Mouse (Mus musculus) regulatory T cell (primary cell): ENCODE measurements around the gene Spaca6.

Experiments used
- in situ Hi-C: fragments of 300-600 bp; cut with MboI, MseI; formaldehyde crosslinking; loops from one replicate; pipeline ENCODE4 v1.15.1; 2025; ENCODE audit warnings: high pct_unique_total_duplicates

Gene Spaca6

GRCm38 (mm10) chr17:17826751-17827657, at the start of gene Spaca6:
Spaca6 (plus strand) TSS chr17:17827158.
- in situ Hi-C loops, result no loop called here

DNA sequence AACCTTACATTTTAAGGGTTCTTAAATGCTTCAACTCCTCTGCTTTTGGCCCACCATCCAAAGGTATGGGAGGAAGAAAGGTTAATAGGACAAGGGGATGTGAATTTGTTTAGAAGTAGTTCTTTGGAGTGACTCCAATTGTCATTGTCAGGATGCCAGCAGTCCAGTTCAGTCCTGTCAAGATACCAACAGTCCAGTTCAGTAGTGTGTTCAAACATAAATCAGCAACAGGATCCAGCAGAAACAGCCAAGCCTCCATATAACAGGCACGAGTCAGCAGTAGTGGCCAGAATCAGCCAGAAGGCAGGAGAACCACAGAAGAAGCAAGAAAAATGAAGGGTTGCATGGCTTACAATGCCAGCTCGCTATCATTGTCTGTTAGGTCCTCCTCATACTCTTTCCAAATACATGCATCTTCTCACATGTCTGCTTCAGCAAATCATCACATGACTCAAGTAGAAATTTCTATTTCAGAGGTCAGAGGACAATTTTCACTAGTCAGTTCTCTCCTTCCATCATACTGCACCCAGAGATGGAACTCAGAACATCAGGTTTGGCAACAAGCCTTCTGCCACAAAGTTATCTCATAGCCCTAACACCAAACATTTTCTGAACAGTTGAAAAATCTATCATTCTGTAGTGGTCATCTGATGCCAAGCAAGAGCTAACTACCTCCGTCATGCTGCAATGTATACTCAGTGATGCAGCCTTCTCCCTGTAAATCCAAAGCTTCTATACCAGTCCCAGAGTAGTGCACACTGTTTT, 35.9 kb upstream of the Spaca6 start:
- in situ Hi-C loops, result no loop called here

- in situ Hi-C loops, result no loop called here
These were observed 34.4 kb upstream of the Spaca6 start for GRCm38 (mm10) chr17:17792578-17792977.

DNA sequence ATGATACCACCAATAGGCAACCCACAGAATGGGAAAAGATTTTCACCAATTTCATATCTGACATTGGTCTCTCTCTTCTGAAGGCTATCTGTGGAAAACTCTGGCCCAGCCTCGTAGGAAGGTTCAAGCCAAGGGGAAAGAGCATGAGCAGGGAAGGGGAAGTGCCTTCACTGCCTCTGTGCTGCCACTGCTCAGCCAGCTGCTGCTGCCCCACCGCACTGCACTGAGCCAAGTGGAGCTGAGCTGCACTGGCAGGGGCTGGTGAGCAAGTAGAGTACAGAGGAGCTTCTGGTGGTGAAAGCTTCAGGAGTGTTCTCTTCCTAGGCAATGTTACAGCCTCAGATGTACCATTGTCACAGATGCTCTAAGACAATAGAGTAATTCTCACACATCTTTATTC, 31.4 kb upstream of the Spaca6 start:
- in situ Hi-C loops, result no loop called here

GRCm38 (mm10) chr17:17823612-17824336, 3.2 kb upstream of the Spaca6 start:
- in situ Hi-C loops, result no loop called here

GRCm38 (mm10) chr17:17825921-17826591, 902 bp upstream of the Spaca6 start:
- in situ Hi-C loops, result no loop called here

DNA sequence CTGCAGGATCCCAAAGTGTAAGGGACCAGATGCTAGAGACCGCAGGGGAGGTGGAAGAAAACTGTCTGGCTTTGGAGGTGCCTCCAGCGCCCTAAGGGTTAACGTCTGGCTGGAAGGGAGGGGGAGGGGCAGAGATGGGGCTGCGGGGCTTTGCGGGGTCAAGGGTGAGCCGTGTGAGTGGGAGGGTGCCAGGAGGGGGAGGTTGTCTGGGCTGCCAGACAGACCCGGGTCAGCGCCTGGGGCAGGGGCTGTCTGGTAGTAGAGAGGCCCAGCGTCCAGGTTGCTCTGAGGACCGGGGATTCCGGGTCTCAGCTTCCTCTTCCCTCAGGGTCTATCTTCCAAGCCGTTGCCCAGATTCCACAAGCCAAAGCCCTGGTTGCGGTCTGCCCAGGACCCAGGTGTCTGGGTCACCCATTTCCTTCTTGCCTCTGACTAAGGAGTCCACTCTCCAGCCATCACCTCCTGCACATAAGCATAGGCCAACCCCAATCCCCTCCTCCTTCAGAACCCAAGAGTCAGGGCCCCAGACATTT, 766 bp downstream of the Spaca6 start:
- in situ Hi-C loops, result no loop called here

DNA sequence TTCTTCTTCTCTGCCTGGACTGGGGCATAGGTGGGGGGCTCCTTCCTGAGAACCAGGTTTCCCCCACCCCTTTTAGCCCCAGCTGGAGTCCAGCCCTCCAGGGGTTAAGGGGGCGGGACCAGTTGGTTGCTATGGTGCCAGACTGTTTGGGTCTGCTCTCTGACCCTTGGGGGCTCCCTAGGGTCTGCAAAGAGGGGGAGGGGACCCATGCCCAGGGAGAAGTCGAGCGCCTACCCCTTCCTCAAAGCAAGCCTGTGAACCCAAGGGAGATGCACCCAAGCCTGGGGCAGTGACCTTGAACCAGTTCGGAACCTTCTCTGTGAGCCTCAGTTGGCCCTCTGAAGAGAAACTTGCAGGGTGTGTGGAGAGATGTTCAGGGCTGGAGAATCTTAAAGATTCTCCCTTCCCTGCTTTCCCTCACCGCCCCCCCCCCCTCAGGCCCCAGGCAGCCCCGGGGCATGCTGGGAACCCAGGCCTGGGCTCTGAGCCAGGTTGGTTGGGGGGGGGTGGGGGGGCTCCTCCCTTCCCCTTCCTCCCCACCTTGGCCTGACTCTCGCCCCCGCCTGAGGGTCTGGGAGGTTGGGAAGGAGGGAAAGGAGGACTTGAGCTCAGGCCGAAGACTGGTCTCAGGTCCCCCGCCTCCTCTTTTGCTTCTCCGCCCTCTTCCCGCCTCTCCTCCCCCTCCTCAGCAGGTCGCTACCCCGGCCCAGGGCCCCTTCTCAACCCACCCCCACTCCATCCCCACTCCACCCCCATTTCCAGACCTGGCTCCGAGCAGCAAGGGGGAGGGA, 1.4 kb downstream of the Spaca6 start:
- in situ Hi-C loops, result no loop called here

DNA sequence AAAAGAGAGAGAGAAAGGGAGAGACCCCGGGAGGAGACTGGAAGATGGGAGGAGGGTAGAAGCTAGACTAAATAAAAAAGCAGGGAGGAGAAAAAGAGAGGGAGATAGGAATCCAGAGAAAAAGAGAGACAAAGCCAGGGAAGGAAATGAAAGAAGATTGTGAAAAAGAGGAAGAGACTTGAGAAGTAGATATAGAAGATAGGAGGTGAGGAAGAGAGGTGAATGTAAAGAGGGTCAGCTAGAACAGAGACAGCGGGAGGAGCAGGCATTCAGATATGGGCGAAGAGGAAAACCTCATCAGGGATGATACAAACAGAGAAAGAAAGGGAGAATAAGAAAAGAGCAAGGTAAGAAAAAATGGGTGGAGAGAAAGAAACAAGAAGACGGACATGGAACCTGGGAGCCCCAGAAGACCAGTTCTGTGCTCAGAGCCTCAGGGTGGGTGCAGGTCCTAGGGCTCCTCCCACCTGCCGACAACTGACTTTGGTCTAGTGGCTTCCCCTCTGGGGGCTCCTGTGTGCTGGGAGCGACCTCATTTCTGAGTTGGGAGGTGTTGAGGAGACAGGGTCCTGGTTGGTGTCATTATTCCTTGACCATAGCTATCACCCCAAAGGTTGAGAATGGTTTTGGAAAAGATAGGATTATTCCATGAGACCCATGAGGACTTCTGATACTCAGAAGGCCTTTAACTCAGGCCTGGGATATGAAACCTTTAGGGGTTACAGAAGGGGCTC, 2.3 kb downstream of the Spaca6 start:
- in situ Hi-C loops, result no loop called here

DNA sequence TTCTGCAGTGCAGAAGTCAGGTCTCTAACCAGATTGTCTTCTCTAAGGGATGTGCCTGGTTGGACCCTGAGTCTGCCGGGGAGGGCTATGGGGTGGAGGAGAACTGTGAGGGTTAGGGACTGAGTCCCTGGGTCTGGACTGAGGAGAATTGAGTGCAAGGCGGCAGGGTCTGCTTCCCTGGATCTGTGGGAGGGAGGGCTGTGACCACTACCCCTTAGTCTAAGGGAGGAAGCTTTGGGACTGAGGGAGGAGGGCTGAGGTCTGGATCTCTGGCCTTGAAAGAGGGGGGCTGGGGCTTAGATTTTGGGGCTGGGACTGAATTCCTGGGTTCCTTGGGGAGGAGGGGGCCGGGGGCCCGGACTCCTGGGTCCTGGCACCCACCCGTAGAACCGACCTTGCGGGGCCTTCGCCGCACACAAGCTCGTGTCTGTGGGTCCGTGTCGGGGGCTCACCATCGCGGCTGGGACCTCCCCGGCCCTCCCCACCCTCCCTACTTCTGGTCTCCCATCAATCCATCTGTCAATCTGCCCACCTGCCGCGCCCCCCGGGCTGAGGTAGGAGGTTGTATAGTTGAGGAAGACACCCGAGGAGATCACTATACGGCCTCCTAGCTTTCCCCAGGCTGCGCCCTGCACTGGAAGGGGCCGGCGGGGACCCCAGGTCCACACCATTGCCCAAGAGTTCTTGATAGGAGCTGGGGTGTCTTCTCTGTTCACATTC, 3.0 kb downstream of the Spaca6 start:
- in situ Hi-C loops, result no loop called here

DNA sequence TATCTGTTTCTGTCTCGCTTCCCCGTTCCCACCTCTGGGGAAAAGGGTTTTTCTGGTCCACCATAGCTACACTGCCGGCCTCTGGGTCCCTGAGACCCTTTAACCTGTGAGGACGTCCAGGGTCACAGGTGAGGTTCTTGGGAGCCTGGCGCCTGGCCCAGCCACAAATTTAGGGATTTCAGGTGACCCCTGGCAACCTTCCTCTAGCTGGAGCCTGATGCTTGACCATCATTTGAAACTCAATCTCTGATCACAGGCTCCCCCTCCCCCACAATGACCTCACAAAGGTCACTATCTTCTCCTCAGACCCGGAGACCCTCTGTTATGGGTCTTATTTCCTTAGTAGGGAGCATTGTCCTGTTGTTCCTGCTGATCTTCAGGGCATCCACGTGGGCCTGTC, 3.8 kb downstream of the Spaca6 start:
- in situ Hi-C loops, result no loop called here

GRCm38 (mm10) chr17:17834896-17835295, 7.9 kb downstream of the Spaca6 start:
- in situ Hi-C loops, result no loop called here

GRCm38 (mm10) chr17:17836101-17836500, 9.1 kb downstream of the Spaca6 start:
- in situ Hi-C loops, result no loop called here

- in situ Hi-C loops, result no loop called here
These were observed 10.5 kb downstream of the Spaca6 start for GRCm38 (mm10) chr17:17837426-17837825.

- in situ Hi-C loops, result no loop called here
These were observed 11.2 kb downstream of the Spaca6 start for GRCm38 (mm10) chr17:17837919-17838701.

- in situ Hi-C loops, result no loop called here
These were observed 12.3 kb downstream of the Spaca6 start for GRCm38 (mm10) chr17:17839276-17839675.

- in situ Hi-C loops, result loop anchor here (5.0 kb wide), 1 partner anchor 73 kb away; no protein-coding TSS in a partner anchor
These were observed 13.8 kb downstream of the Spaca6 start for GRCm38 (mm10) chr17:17840796-17841195.
